Mouse (Mus musculus): ENCODE data around the gene Gm20696. TPM values are rescaled to one million over a fixed set of nuclear protein-coding genes. Genes with fewer than 3 reads are reported as not detected.

Gm20696 gene
- polyA plus RNA-seq, 1 experiment from 2014 or later = 6.0 TPM

- WGBS = 77% methylated on average over 1 of the region's 1 CpGs
- no peaks in the 10 kb centered on the region for H3K27me3 ChIP-seq (ENCODE audit: control insufficient read depth, insufficient read depth, low read length)
- no peaks in the 10 kb centered on the region for H3K4me1 ChIP-seq (replicated peaks; ENCODE audit: control insufficient read depth, insufficient read depth, low read length)
- H3K9ac ChIP-seq (ENCODE audit: low read depth, low read length) = no peak overlapping the region
- ATAC-seq (ENCODE audit: low FRiP score) = no peak
- H3K4me3 ChIP-seq (ENCODE audit: low read depth, low read length) = no peak overlapping the region
- no peak for DNase-seq (ENCODE audit: low spot score)
- no peaks in the 10 kb centered on the region for H3K9me3 ChIP-seq (ENCODE audit: control insufficient read depth, low read length)
- H3K36me3 ChIP-seq (ENCODE audit: control insufficient read depth, insufficient read depth, low read length) = no peaks in the 10 kb centered on the region
- no peak overlapping the region for H3K4me2 ChIP-seq (replicated peaks; ENCODE audit: low read depth, low read length)
- no peak overlapping the region for H3K27ac ChIP-seq (ENCODE audit: low read depth, low read length)
Observed at GRCm38 (mm10) chr6:99503741-99504140, 162.9 kb downstream of the Gm20696 start.

GRCm38 (mm10) chr6:99502727-99503126 lies 163.9 kb downstream of the Gm20696 start:
- Histone ChIP-seq H3K27ac (ENCODE audit: low read depth, low read length) (no peak overlapping the region), H3K4me2 (replicated peaks; ENCODE audit: low read depth, low read length) (no peak overlapping the region), H3K36me3 (ENCODE audit: control insufficient read depth, insufficient read depth, low read length) (no peaks in the 10 kb centered on the region), H3K9me3 (ENCODE audit: control insufficient read depth, low read length) (no peaks in the 10 kb centered on the region), H3K4me1 (replicated peaks; ENCODE audit: control insufficient read depth, insufficient read depth, low read length) (no peaks in the 10 kb centered on the region), H3K9ac (ENCODE audit: low read depth, low read length) (no peak overlapping the region), H3K27me3 (ENCODE audit: control insufficient read depth, insufficient read depth, low read length) (no peaks in the 10 kb centered on the region), H3K4me3 (ENCODE audit: low read depth, low read length) (no peak overlapping the region)
- DNase-seq (ENCODE audit: low spot score) (no peak), ATAC-seq (ENCODE audit: low FRiP score) (no peak)
- 88% methylated on average over 2 of the region's 2 CpGs for WGBS

DNA sequence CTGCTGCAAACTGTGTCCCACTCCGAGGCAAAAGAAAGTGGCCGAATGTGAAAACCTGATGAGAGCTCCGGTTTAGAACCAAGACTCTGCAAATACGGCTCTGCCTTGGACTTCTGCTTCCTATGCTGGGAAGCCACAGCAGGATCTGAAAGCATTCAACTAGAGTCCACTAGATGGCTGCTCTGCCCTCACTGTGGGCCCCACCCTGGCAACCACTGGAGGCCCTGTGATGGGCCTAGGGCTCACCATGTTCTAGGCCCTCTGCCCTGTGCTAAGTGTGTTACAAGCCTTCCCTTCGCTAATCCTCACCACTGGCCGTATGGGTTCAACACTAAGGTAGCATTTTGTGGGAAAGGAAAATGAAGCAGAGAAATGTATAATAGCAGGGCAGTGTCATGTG lies 164.3 kb downstream of the Gm20696 start:
- H3K27ac ChIP-seq (ENCODE audit: low read depth, low read length) = no peak overlapping the region
- WGBS = 92% methylated on average over 6 of the region's 6 CpGs
- no peak overlapping the region for H3K4me2 ChIP-seq (replicated peaks; ENCODE audit: low read depth, low read length)
- no peaks in the 10 kb centered on the region for H3K9me3 ChIP-seq (ENCODE audit: control insufficient read depth, low read length)
- H3K9ac ChIP-seq (ENCODE audit: low read depth, low read length) = no peak overlapping the region
- H3K27me3 ChIP-seq (ENCODE audit: control insufficient read depth, insufficient read depth, low read length) = no peaks in the 10 kb centered on the region
- ATAC-seq (ENCODE audit: low FRiP score) = no peak
- H3K36me3 ChIP-seq (ENCODE audit: control insufficient read depth, insufficient read depth, low read length) = no peaks in the 10 kb centered on the region
- DNase-seq (ENCODE audit: low spot score) = no peak
- no peak overlapping the region for H3K4me3 ChIP-seq (ENCODE audit: low read depth, low read length)
- H3K4me1 ChIP-seq (replicated peaks; ENCODE audit: control insufficient read depth, insufficient read depth, low read length) = no peaks in the 10 kb centered on the region

DNA sequence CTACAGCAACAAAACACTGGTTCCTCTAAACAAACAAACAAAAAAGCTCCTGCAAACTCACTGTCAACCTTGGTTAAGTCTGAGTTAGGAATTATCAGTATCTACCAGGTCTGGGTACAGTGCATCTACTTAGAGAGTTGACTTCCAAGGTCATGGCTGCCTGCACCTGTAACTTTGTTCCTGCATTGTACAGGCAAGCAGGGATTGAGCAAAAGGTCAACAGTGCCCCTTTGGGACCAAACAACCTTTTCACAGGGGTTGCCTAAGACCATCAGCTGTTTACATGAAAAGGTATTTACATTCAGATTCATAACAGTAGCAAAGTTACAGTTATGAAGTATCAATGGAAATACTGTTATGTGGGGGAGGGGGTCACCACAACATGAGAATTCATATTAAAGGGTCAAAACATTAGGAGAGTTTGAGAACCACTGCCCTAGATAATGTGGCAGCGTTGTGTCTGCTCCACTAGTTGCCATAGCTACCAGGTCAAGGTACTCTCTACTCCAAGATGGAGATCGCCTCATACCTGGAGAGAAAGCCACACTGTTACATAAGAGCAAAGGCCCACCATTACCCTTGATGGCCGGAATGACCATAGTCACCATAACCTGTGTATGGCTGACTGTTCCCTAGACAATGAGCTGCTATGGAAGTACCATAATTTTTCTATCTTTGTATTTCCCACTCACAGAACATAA lies 165.9 kb downstream of the Gm20696 start:
- H3K9ac ChIP-seq (ENCODE audit: low read depth, low read length) = no peak overlapping the region
- WGBS = 94% methylated on average over 3 of the region's 3 CpGs
- no peak overlapping the region for H3K27ac ChIP-seq (ENCODE audit: low read depth, low read length)
- H3K36me3 ChIP-seq (ENCODE audit: control insufficient read depth, insufficient read depth, low read length) = no peaks in the 10 kb centered on the region
- H3K27me3 ChIP-seq (ENCODE audit: control insufficient read depth, insufficient read depth, low read length) = no peaks in the 10 kb centered on the region
- H3K4me2 ChIP-seq (replicated peaks; ENCODE audit: low read depth, low read length) = no peak overlapping the region
- no peak for DNase-seq (ENCODE audit: low spot score)
- H3K4me1 ChIP-seq (replicated peaks; ENCODE audit: control insufficient read depth, insufficient read depth, low read length) = no peaks in the 10 kb centered on the region
- no peak for ATAC-seq (ENCODE audit: low FRiP score)
- no peak overlapping the region for H3K4me3 ChIP-seq (ENCODE audit: low read depth, low read length)
- no peaks in the 10 kb centered on the region for H3K9me3 ChIP-seq (ENCODE audit: control insufficient read depth, low read length)

- Histone ChIP-seq H3K9ac (ENCODE audit: low read depth, low read length) (no peak overlapping the region), H3K4me1 (replicated peaks; ENCODE audit: control insufficient read depth, insufficient read depth, low read length) (no peaks in the 10 kb centered on the region), H3K36me3 (ENCODE audit: control insufficient read depth, insufficient read depth, low read length) (no peaks in the 10 kb centered on the region), H3K27ac (ENCODE audit: low read depth, low read length) (no peak overlapping the region), H3K27me3 (ENCODE audit: control insufficient read depth, insufficient read depth, low read length) (no peaks in the 10 kb centered on the region), H3K4me3 (ENCODE audit: low read depth, low read length) (no peak overlapping the region), H3K4me2 (replicated peaks; ENCODE audit: low read depth, low read length) (no peak overlapping the region), H3K9me3 (ENCODE audit: control insufficient read depth, low read length) (no peaks in the 10 kb centered on the region)
- ATAC-seq (ENCODE audit: low FRiP score) (no peak), DNase-seq (ENCODE audit: low spot score) (no peak)
- WGBS = 88% methylated on average over 7 of the region's 7 CpGs
Observed at GRCm38 (mm10) chr6:99498082-99498481, 168.5 kb downstream of the Gm20696 start.

DNA sequence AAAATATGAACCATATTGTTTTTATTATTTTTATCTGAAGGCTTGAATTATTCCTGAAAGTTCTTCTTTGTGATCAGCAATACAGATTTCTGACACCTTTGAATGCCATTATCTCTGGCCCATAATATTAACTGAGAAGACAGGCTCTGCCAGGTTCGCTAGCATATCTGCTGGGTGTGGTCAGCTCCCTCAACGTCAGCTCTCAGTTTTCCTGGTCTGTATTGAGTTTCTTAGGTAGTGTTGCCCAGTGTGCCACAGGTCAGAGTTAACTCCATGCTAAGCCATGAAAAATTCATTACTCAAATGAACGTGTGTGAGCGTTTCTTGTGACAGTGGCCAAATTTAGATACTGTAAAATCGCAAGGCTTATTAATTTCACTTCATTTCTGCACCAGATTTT lies 170.5 kb downstream of the Gm20696 start:
- H3K4me1 ChIP-seq (replicated peaks; ENCODE audit: control insufficient read depth, insufficient read depth, low read length) = no peaks in the 10 kb centered on the region
- WGBS = 82% methylated on average over 5 of the region's 5 CpGs

GRCm38 (mm10) chr6:99492937-99493336 lies 173.7 kb downstream of the Gm20696 start:
- DNase-seq (ENCODE audit: low spot score) (no peak), ATAC-seq (ENCODE audit: low FRiP score) (no peak)
- Histone ChIP-seq H3K27me3 (ENCODE audit: control insufficient read depth, insufficient read depth, low read length) (no peaks in the 10 kb centered on the region), H3K4me3 (ENCODE audit: low read depth, low read length) (no peak overlapping the region), H3K9me3 (ENCODE audit: control insufficient read depth, low read length) (no peaks in the 10 kb centered on the region), H3K27ac (ENCODE audit: low read depth, low read length) (no peak overlapping the region), H3K36me3 (ENCODE audit: control insufficient read depth, insufficient read depth, low read length) (no peaks in the 10 kb centered on the region), H3K4me2 (replicated peaks; ENCODE audit: low read depth, low read length) (no peak overlapping the region), H3K4me1 (replicated peaks; ENCODE audit: control insufficient read depth, insufficient read depth, low read length) (no peaks in the 10 kb centered on the region), H3K9ac (ENCODE audit: low read depth, low read length) (no peak overlapping the region)
- 44% methylated on average over 3 of the region's 3 CpGs for WGBS

More for the DNA sequence above, 170.5 kb downstream of the Gm20696 start:
- Histone ChIP-seq H3K36me3 (ENCODE audit: control insufficient read depth, insufficient read depth, low read length) (no peaks in the 10 kb centered on the region), H3K4me2 (replicated peaks; ENCODE audit: low read depth, low read length) (no peak overlapping the region), H3K9ac (ENCODE audit: low read depth, low read length) (no peak overlapping the region), H3K9me3 (ENCODE audit: control insufficient read depth, low read length) (no peaks in the 10 kb centered on the region), H3K27me3 (ENCODE audit: control insufficient read depth, insufficient read depth, low read length) (no peaks in the 10 kb centered on the region), H3K27ac (ENCODE audit: low read depth, low read length) (no peak overlapping the region), H3K4me3 (ENCODE audit: low read depth, low read length) (no peak overlapping the region)
- ATAC-seq (ENCODE audit: low FRiP score) = no peak
- DNase-seq (ENCODE audit: low spot score) = no peak

GRCm38 (mm10) chr6:99491979-99492544 lies 174.5 kb downstream of the Gm20696 start:
- no peak overlapping the region for H3K4me3 ChIP-seq (ENCODE audit: low read depth, low read length)
- no peaks in the 10 kb centered on the region for H3K27me3 ChIP-seq (ENCODE audit: control insufficient read depth, insufficient read depth, low read length)
- H3K9me3 ChIP-seq (ENCODE audit: control insufficient read depth, low read length) = no peaks in the 10 kb centered on the region
- H3K27ac ChIP-seq (ENCODE audit: low read depth, low read length) = no peak overlapping the region
- H3K4me2 ChIP-seq (replicated peaks; ENCODE audit: low read depth, low read length) = no peak overlapping the region
- DNase-seq (ENCODE audit: low spot score) (no peak), ATAC-seq (ENCODE audit: low FRiP score) (no peak)
- H3K36me3 ChIP-seq (ENCODE audit: control insufficient read depth, insufficient read depth, low read length) = no peaks in the 10 kb centered on the region
- H3K9ac ChIP-seq (ENCODE audit: low read depth, low read length) = no peak overlapping the region
- 81% methylated on average over 6 of the region's 6 CpGs for WGBS
- no peaks in the 10 kb centered on the region for H3K4me1 ChIP-seq (replicated peaks; ENCODE audit: control insufficient read depth, insufficient read depth, low read length)

- no peak overlapping the region for H3K9ac ChIP-seq (ENCODE audit: low read depth, low read length)
- no peaks in the 10 kb centered on the region for H3K27me3 ChIP-seq (ENCODE audit: control insufficient read depth, insufficient read depth, low read length)
- DNase-seq (ENCODE audit: low spot score) = no peak
- no peaks in the 10 kb centered on the region for H3K4me1 ChIP-seq (replicated peaks; ENCODE audit: control insufficient read depth, insufficient read depth, low read length)
- WGBS = 82% methylated on average over 3 of the region's 3 CpGs
- no peak overlapping the region for H3K4me3 ChIP-seq (ENCODE audit: low read depth, low read length)
- H3K9me3 ChIP-seq (ENCODE audit: control insufficient read depth, low read length) = no peaks in the 10 kb centered on the region
- no peak overlapping the region for H3K27ac ChIP-seq (ENCODE audit: low read depth, low read length)
- no peak overlapping the region for H3K4me2 ChIP-seq (replicated peaks; ENCODE audit: low read depth, low read length)
- H3K36me3 ChIP-seq (ENCODE audit: control insufficient read depth, insufficient read depth, low read length) = no peaks in the 10 kb centered on the region
- ATAC-seq (ENCODE audit: low FRiP score) = no peak
Observed at GRCm38 (mm10) chr6:99491146-99491545, 175.5 kb downstream of the Gm20696 start.
